Comparison of ENCODE assay signal across 8 mouse cellular contexts in the genomic region with DNA sequence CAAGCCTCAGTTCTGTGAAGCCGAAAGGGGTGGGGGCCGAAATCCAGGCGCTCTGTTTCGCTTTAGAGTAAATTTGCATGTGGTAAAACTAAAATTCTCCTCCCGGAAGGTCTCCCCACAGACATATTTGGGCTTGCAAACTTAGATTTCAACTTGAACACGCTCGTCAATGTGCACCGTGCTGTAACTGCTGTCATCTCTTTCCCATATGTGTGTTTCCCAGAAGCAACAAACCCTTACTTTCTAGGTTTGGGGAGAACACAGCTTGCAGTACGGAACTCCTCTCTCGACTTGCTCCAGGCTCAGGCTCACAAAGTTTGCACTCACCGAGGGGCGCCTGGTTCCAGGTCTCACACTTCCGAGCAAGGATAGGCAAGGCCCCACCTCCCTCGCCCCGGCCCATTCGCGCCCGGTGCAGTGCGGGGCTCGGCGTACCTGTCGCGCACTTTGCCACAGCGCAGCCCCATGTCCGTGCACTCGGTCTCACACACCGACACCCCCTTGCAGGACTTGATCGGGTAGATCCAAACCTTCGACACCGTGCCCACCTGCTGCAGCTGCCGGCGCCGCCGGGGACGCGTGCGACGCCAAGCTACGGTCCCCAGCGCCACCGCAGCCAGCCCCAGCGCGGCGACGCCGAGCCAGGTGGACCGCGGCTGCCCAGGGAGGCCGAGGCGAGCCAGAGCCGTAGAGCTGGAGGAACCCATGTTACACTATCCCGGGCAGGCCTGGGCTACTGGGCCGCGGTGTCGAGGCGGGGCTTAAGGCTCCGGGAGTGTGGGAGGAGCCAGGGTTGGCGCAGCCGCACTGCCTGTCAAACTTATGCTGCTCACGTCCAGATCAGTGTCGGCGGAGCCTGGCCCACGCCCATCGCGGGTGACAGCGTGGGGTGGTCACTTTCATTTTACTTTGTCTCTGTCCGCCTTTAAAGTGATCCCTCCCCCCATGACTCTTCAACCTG. TPM values are rescaled to one million over a fixed set of nuclear protein-coding genes. Genes with fewer than 3 reads are reported as not detected.
A peak's percentile ranks its signal among the peaks of the same experiment; 100 is the strongest.
DNase-seq lines count a peak whose midpoint lies in the region; ATAC-seq lines count a peak whose summit lies in the region.

No protein-coding gene starts in this region.

- peak overlapping the region; percentile 88 for H3K4me2 ChIP-seq in intestine, embryonic 16.5 days (ENCODE audit: low read depth, low read length)

- peak overlapping the region; percentile 86 for H3K4me3 ChIP-seq in intestine, embryonic 16.5 days (ENCODE audit: low read length)
- peak overlapping the region; percentile 90 for H3K4me3 ChIP-seq in midbrain, embryonic 10.5 days

- H3K9ac ChIP-seq in intestine, embryonic 16.5 days (ENCODE audit: low read depth, low read length): peak overlapping the region; percentile 93

- peak overlapping the region; percentile 96 for H3K27ac ChIP-seq in intestine, embryonic 16.5 days (ENCODE audit: low read length)
- peak overlapping the region; percentile 88 for H3K27ac ChIP-seq in midbrain, embryonic 10.5 days (replicated peaks)

- peaks cover 4% of the 10 kb centered on the region; the same call in 1 of the 2 replicates for H3K36me3 ChIP-seq in intestine, embryonic 16.5 days (ENCODE audit: control insufficient read depth, insufficient read depth, low read length)
- H3K36me3 ChIP-seq in midbrain, embryonic 10.5 days: peaks cover 3% of the 10 kb centered on the region

- peaks cover 18% of the 10 kb centered on the region for H3K4me1 ChIP-seq in intestine, embryonic 16.5 days (ENCODE audit: control insufficient read depth, insufficient read depth, low read length)
- H3K4me1 ChIP-seq in midbrain, embryonic 10.5 days: peaks cover 23% of the 10 kb centered on the region

- intact Hi-C loops in left cerebral cortex, postnatal 36 days (cut with DNase I): loop anchor here (2.0 kb wide), 1 partner anchor 21 kb away; no protein-coding TSS in a partner anchor

- peak; percentile 95 for DNase-seq in adrenal gland, postnatal 10 days
- peak; percentile 84 for DNase-seq in embryo, embryonic 9.5 days (ENCODE audit: extremely low spot score)
- DNase-seq in gastrocnemius, postnatal 4 days (ENCODE audit: low spot score in 2 of 2): peak; percentile 77 to 90
- peak; percentile 84 to 89 for DNase-seq in left cerebral cortex, postnatal 36 days (ENCODE audit: low spot score in 2 of 2)
- DNase-seq in midbrain, embryonic 10.5 days (ENCODE audit: low spot score): peak; percentile 86
- peak; percentile 76 to 83 for DNase-seq in right cerebral cortex, postnatal 36 days (ENCODE audit: low spot score in 2 of 2)
- peak; percentile 85 to 90 for DNase-seq in urinary bladder, postnatal 4 days (ENCODE audit: low spot score in 2 of 2)

- no peaks in the 10 kb centered on the region for H3K9me3 ChIP-seq in intestine, embryonic 16.5 days (ENCODE audit: control insufficient read depth, low read length)
- no peaks in the 10 kb centered on the region for H3K9me3 ChIP-seq in midbrain, embryonic 10.5 days (replicated peaks)

- peak; percentile 96 for ATAC-seq in intestine, embryonic 16.5 days

- WGBS in intestine, embryonic 16.5 days: under 1% methylated on average over 67 of the region's 67 CpGs
- under 1% methylated on average over 67 of the region's 67 CpGs for WGBS in midbrain, embryonic 10.5 days

- no peaks in the 10 kb centered on the region for H3K27me3 ChIP-seq in intestine, embryonic 16.5 days (replicated peaks; ENCODE audit: control insufficient read depth, insufficient read depth, low read length)
- peaks cover 50% of the 10 kb centered on the region for H3K27me3 ChIP-seq in midbrain, embryonic 10.5 days (ENCODE audit: low read depth, poor library complexity, severe bottlenecking)

RNA-seq across cellular contexts. Expression of gene Marc2, which starts 0.9 kb away (rescaled TPM):
- 100 to 1,000 TPM; 315 to 378 TPM for total RNA-seq in adrenal gland, postnatal 10 days (2021)
- 100 to 1,000 TPM; 187 to 191 TPM for total RNA-seq in gastrocnemius, postnatal 4 days (2021)
- polyA plus RNA-seq in intestine, embryonic 16.5 days (2015; fragmentation: Nextera tagmentation; extraction: Ambion mirVana): 404 and 475 TPM in 2 replicates
- total RNA-seq in left cerebral cortex, postnatal 36 days (2021): 100 to 1,000 TPM; 156 to 164 TPM
- 85.7 and 93.7 TPM in 2 replicates for polyA plus RNA-seq in midbrain, embryonic 10.5 days (2016; fragmentation: Nextera tagmentation; extraction: Ambion mirVana)

RNA-seq across cellular contexts. Expression of gene Marc1, which starts 34.3 kb away (rescaled TPM):
- 10 to 100 TPM; 15.0 to 43.0 TPM for total RNA-seq in adrenal gland, postnatal 10 days (2021)
- under 1 TPM in 1 of 2 experiments, not detected in 1; 0.83 TPM for total RNA-seq in gastrocnemius, postnatal 4 days (2021)
- 1.1 and 1.5 TPM in 2 replicates for polyA plus RNA-seq in intestine, embryonic 16.5 days (2015; fragmentation: Nextera tagmentation; extraction: Ambion mirVana)
- under 1 TPM in 1 of 2 experiments, not detected in 1; 0.18 TPM for total RNA-seq in left cerebral cortex, postnatal 36 days (2021)
- polyA plus RNA-seq in midbrain, embryonic 10.5 days (2016; fragmentation: Nextera tagmentation; extraction: Ambion mirVana): 0.11 TPM in 1 of 2 replicates, not detected in the other

RNA-seq across cellular contexts. Expression of gene C130074G19Rik, which starts 37.6 kb away (rescaled TPM):
- 10 to 100 TPM; 41.7 to 43.4 TPM for total RNA-seq in adrenal gland, postnatal 10 days (2021)
- total RNA-seq in gastrocnemius, postnatal 4 days (2021): 10 to 100 TPM; 28.7 to 30.8 TPM
- 1.8 and 2.0 TPM in 2 replicates for polyA plus RNA-seq in intestine, embryonic 16.5 days (2015; fragmentation: Nextera tagmentation; extraction: Ambion mirVana)
- 10 to 100 TPM; 39.6 to 50.5 TPM for total RNA-seq in left cerebral cortex, postnatal 36 days (2021)
- 0.57 and 0.62 TPM in 2 replicates for polyA plus RNA-seq in midbrain, embryonic 10.5 days (2016; fragmentation: Nextera tagmentation; extraction: Ambion mirVana)

Comparison
In these comparisons a context has a peak if more than half of its experiments do, and no peak if none do; other contexts are left out.
1. Peak in every context shown above with its lines: DNase-seq, ATAC-seq, H3K4me3 ChIP-seq and H3K27ac ChIP-seq.
2. RNA of gene Marc1, which starts 34.3 kb away (total RNA-seq): 15.0 to 43.0 TPM in adrenal gland, postnatal 10 days; 0.83 TPM in gastrocnemius, postnatal 4 days and 0.18 TPM in left cerebral cortex, postnatal 36 days; every median in the first group is over 4 times any median in the second.